Mouse (Mus musculus) B cell, adult 62 days (primary cell): ENCODE results near the gene Oas2. TPM values are rescaled to one million over a fixed set of nuclear protein-coding genes. Genes with fewer than 3 reads are reported as not detected.

Experiments
- total RNA-seq: library from RNA; stranded (reverse); gene quantifications from 4 replicates; pipeline ENCODE4 v1.2.4, GENCODE M21; 2023

Gene Oas2
- 4.9 to 6.1 TPM (median 5.6 TPM) in 4 replicates for total RNA-seq

GRCm38 (mm10) chr5:120749688-120750087, at the start of gene Oas2:
TSS of gene Oas2 (minus strand) at chr5:120749853.

DNA sequence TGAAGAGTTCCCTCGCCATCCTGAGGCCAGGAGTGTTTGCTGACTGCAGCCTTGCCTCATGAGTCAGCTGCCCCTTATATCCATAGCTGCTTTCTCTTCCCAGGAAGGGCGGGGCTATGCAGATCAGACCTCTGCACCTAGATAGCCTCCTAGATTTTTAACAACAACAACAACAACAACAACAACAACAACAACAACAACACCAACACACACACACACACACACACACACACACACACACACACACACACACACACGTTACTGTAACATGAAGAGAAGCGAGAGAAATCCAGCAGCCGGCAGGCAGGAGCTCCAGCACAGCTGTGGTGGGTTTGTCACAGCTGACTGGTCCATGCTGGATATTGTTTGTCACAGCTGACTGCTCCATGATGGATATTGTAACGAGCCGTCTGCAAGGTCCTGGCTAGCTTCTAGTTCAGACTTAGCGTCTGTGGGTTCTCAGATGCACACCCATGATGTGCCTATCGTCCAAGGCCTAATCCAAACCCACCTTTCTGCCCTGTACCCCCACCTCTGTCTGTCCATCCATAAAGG, 45.9 kb upstream of the Oas2 start, which contains the start of gene Oas1e:
Oas1e (minus strand) TSS at position 51 of the 555 bp plus-strand sequence.

GRCm38 (mm10) chr5:120777478-120777877, 27.8 kb upstream of the Oas2 start, which contains the start of gene Oas3:
TSS of gene Oas3 (minus strand) at chr5:120777661.

DNA sequence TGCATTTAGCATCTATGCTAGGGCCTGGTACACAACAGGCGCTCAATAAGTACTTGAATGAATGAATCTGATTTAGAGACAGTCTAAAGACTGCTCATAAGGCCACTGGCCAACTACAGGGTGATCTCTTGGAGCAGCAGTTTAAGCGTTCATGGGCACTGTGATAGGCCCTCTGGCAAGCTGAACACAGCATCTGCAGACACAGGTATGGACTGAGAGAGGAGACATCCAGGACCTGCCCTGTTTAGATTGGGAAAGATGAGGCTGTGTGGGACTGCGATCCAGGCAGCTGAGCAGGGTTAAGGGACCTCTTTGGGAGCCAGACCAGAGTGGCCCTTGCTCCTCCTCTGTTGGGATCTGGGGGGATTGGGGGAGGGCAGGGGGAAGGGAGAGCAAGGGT, 37.8 kb downstream of the Oas2 start, which contains the start of gene Dtx1:
Dtx1 (minus strand) TSS at position 101 of the 400 bp plus-strand sequence.

Other genes with a start within 250 kb of the Oas2 start
- 29.8 to 35.9 TPM (median 33.5 TPM) in 4 replicates for gene Plbd2, start 246.2 kb downstream of the Oas2 start, total RNA-seq
- gene Slc8b1, start 238.7 kb downstream of the Oas2 start, total RNA-seq, result 11.4 to 19.2 TPM (median 13.0 TPM) in 4 replicates
- gene Tpcn1, start 161.2 kb downstream of the Oas2 start, total RNA-seq, result 40.1 to 50.7 TPM (median 44.5 TPM) in 4 replicates
- gene Iqcd, start 160.8 kb downstream of the Oas2 start, total RNA-seq, result not detected in 4 replicates
- gene Rita1, start 137.3 kb downstream of the Oas2 start, total RNA-seq, result 4.4 to 7.2 TPM (median 5.3 TPM) in 4 replicates
- 159 to 178 TPM (median 172 TPM) in 4 replicates for gene Ddx54, start 137.1 kb downstream of the Oas2 start, total RNA-seq
- gene Cfap73, start 115.6 kb downstream of the Oas2 start, total RNA-seq, result not detected in 4 replicates
- gene Rasal1, start 101.0 kb downstream of the Oas2 start, total RNA-seq, result 48.7 to 62.6 TPM (median 52.0 TPM) in 4 replicates
- gene Dtx1, start 37.9 kb downstream of the Oas2 start, total RNA-seq, result 228 to 277 TPM (median 246 TPM) in 4 replicates
- gene Oas3, start 27.8 kb upstream of the Oas2 start, total RNA-seq, result 2.6 to 3.2 TPM (median 2.9 TPM) in 4 replicates
- gene Oas1e, start 45.7 kb upstream of the Oas2 start, total RNA-seq, result 0.41 to 1.0 TPM (median 0.57 TPM) in 3 of 4 replicates, not detected in the other
- gene Oas1c, start 62.7 kb upstream of the Oas2 start, total RNA-seq, result 10.9 to 17.7 TPM (median 13.6 TPM) in 4 replicates
- gene Oas1f, start 97.5 kb upstream of the Oas2 start, total RNA-seq, result not detected in 4 replicates
- not detected in 4 replicates for gene Oas1h, start 111.6 kb upstream of the Oas2 start, total RNA-seq
- gene Oas1g, start 137.8 kb upstream of the Oas2 start, total RNA-seq, result 0.35 to 0.75 TPM (median 0.43 TPM) in 3 of 4 replicates, not detected in the other
- gene Oas1a, start 157.7 kb upstream of the Oas2 start, total RNA-seq, result 1.6 to 2.9 TPM (median 2.5 TPM) in 4 replicates
- not detected in 4 replicates for gene Oas1d, start 164.7 kb upstream of the Oas2 start, total RNA-seq